Mouse (Mus musculus) leukemia stem cell, adult 10-12 weeks (primary cell): ENCODE data around the gene Ahcy. TPM values are rescaled to one million over a fixed set of nuclear protein-coding genes. Genes with fewer than 3 reads are reported as not detected.

Experiments
- polyA plus RNA-seq: library from polyadenylated mRNA; stranded (reverse); fragments of >175 nt; gene quantifications from 2 replicates; pipeline ENCODE4 v1.2.3, GENCODE M21; 2012; ENCODE audit warnings: low replicate concordance

Ahcy gene
- polyA plus RNA-seq: 2.5 and 22.2 TPM in 2 replicates

GRCm38 (mm10) chr2:155073978-155074765 lies at the start of gene Ahcy:
Ahcy (minus strand) TSS chr2:155074497.

GRCm38 (mm10) chr2:155018251-155018755 lies 56.0 kb downstream of the Ahcy start, which contains the start of gene Gm14226:
Gm14226 (plus strand) TSS chr2:155018266.

Other genes starting within 250 kb of the Ahcy start
- gene Eif2s2, start 181.6 kb downstream of the Ahcy start, polyA plus RNA-seq: 11.3 and 23.7 TPM in 2 replicates
- 0.10 and 0.15 TPM in 2 replicates for gene Gm14226, start 56.2 kb downstream of the Ahcy start, polyA plus RNA-seq
- gene Itch, start 59.0 kb upstream of the Ahcy start, polyA plus RNA-seq: 1.4 and 2.9 TPM in 2 replicates
- gene Dynlrb1, start 162.0 kb upstream of the Ahcy start, polyA plus RNA-seq: 8.5 and 43.6 TPM in 2 replicates
- 23.7 and 45.4 TPM in 2 replicates for gene Map1lc3a, start 201.8 kb upstream of the Ahcy start, polyA plus RNA-seq